ENCODE assay signal across 23 mouse cellular contexts in genomic region chr2:58456843-58457487, GRCm38 (mm10). TPM values are rescaled to one million over a fixed set of nuclear protein-coding genes. Genes with fewer than 3 reads are reported as not detected.
DNase-seq lines count a peak whose midpoint lies in the region; ATAC-seq and TF ChIP-seq lines count a peak whose summit lies in the region.
"Had no signal": no experiment of that assay in that cellular context is flagged by ENCODE, and none has a peak within 500 bp of the region (broad histone marks: within the 10 kb centered on the region; RNA-seq: fewer than 3 reads in every experiment).

No protein-coding gene starts in this region.

- DNase-seq in adrenal gland, adult 8-10 months = peak; percentile 21
- no peak for DNase-seq in adrenal gland, postnatal 25 days
- DNase-seq in layer of hippocampus, adult 2 months (ENCODE audit: low spot score in 2 of 2) = peak; percentile 37 to 44
- no peak for DNase-seq in layer of hippocampus, postnatal 25 days (ENCODE audit: extremely low spot score in 1 of 2, low spot score in 1 of 2)
- peak; percentile 50 for DNase-seq in adipocyte (ENCODE audit: low spot score)
- peak; percentile 29 to 49 for DNase-seq in layer of hippocampus, postnatal 14 days (ENCODE audit: low spot score in 2 of 2)
- no peak for DNase-seq in kidney, postnatal 10 days
- DNase-seq: cerebellum, adult 11-12 months; cerebellum, adult 9-10 months; cerebellum, postnatal 25 days; forebrain, postnatal 0 days; gastrocnemius, postnatal 14 days; heart, postnatal 10 days; heart, postnatal 4 days had no signal

- no peak for ATAC-seq in megakaryocyte progenitor cell, adult 5-6 weeks (replicated peaks; ENCODE audit: poor library complexity)
- ATAC-seq: forebrain, postnatal 0 days; hindbrain, postnatal 0 days had no signal

- H3K27ac ChIP-seq in layer of hippocampus, adult 2 months = peak overlapping the region; percentile 33; the same call in 1 of the 2 replicates
- H3K27ac ChIP-seq: embryonic facial prominence, embryonic 12.5 days; heart, embryonic 10.5 days; hindbrain, embryonic 13.5 days; hindbrain, postnatal 0 days had no signal

- no peak overlapping the region for H3K4me3 ChIP-seq in layer of hippocampus, adult 2 months
- H3K4me3 ChIP-seq: embryonic facial prominence, embryonic 12.5 days; heart, embryonic 10.5 days; hindbrain, embryonic 13.5 days had no signal

- TF ChIP-seq CTCF in layer of hippocampus, adult 2 months (conservative IDR thresholded peaks at IDR 0.05) = no peak

RNA-seq across cellular contexts. Expression of gene Gm17409, which starts 13.0 kb away (rescaled TPM):
- not detected for total RNA-seq in adrenal gland, adult 8-10 months (2022)
- total RNA-seq in adrenal gland, postnatal 25 days (2021) = not detected in 2 replicates
- total RNA-seq in layer of hippocampus, adult 2 months (2021) = not detected
- not detected for total RNA-seq in layer of hippocampus, postnatal 25 days (2021)
- total RNA-seq in layer of hippocampus, postnatal 14 days (2021) = not detected
- not detected in 2 replicates for total RNA-seq in megakaryocyte progenitor cell, adult 5-6 weeks (2015)
- not detected in 2 replicates for total RNA-seq in megakaryocyte progenitor cell, adult 5-6 weeks (2017)
- total RNA-seq: adrenal gland, postnatal 36 days; forebrain, postnatal 0 days; gastrocnemius, adult 18-20 months; gastrocnemius, postnatal 14 days; granulocyte monocyte progenitor cell, adult 5-6 weeks; heart, postnatal 10 days; heart, postnatal 4 days; hindbrain, postnatal 0 days; MEL had no signal

Comparison
In these comparisons a context has a peak if more than half of its experiments do, and no peak if none do; other contexts are left out.
1. DNase-seq: peak in adrenal gland, adult 8-10 months (single experiment), layer of hippocampus, adult 2 months (2 of 2), adipocyte (single experiment) and layer of hippocampus, postnatal 14 days (2 of 2); none in adrenal gland, postnatal 25 days (single experiment), layer of hippocampus, postnatal 25 days (0 of 2) and kidney, postnatal 10 days (single experiment).